Mouse (Mus musculus): Measurements from ENCODE around the gene Clk2. TPM values are rescaled to one million over a fixed set of nuclear protein-coding genes. Genes with fewer than 3 reads are reported as not detected.
"Not testable (repeated sequence)": the region's sequence is repeated elsewhere in the genome, so short reads cannot be mapped to it uniquely, and the experiment has no call there.

The Clk2 gene
- total RNA-seq, 2 experiments from 2014 or later = 15.0 to 16.5 TPM

GRCm38 (mm10) chr3:89158651-89159050, 5.9 kb upstream of the Clk2 start:
- no peak for DNase-seq
- intact Hi-C loops (cut with DNase I) = loop anchor here (5.0 kb wide), 2 partner anchors 41 to 61 kb away; no protein-coding TSS in a partner anchor

GRCm38 (mm10) chr3:89159211-89159610, 5.4 kb upstream of the Clk2 start:
- DNase-seq = peak in 1 of 2 experiments; percentile 38
- intact Hi-C loops (cut with DNase I) = loop anchor here (5.0 kb wide), 2 partner anchors 42 to 62 kb away; no protein-coding TSS in a partner anchor

- peak in 1 of 2 experiments; percentile 25 for DNase-seq
- intact Hi-C loops (cut with DNase I) = loop anchor here (5.0 kb wide), 2 partner anchors 42 to 62 kb away; no protein-coding TSS in a partner anchor
Observed at GRCm38 (mm10) chr3:89159616-89160344, 4.8 kb upstream of the Clk2 start, which contains the start of gene Hcn3. Hcn3 (minus strand) TSS chr3:89160196.

GRCm38 (mm10) chr3:89161207-89161606, 3.4 kb upstream of the Clk2 start:
- intact Hi-C loops (cut with DNase I); DNase-seq: not testable (repeated sequence)

GRCm38 (mm10) chr3:89161786-89162185, 2.8 kb upstream of the Clk2 start:
- DNase-seq = no peak
- intact Hi-C loops (cut with DNase I) = no loop called here

- DNase-seq = no peak
- intact Hi-C loops (cut with DNase I) = no loop called here
Observed at GRCm38 (mm10) chr3:89163123-89163522, 1.5 kb upstream of the Clk2 start.

GRCm38 (mm10) chr3:89163643-89164245, 851 bp upstream of the Clk2 start:
- DNase-seq = no peak
- intact Hi-C loops (cut with DNase I) = no loop called here

- intact Hi-C loops (cut with DNase I) = no loop called here
- DNase-seq = no peak
Observed at GRCm38 (mm10) chr3:89165268-89165870, 774 bp downstream of the Clk2 start.

- intact Hi-C loops (cut with DNase I) = no loop called here
- no peak for DNase-seq
Observed at GRCm38 (mm10) chr3:89166945-89167344, 2.4 kb downstream of the Clk2 start.

- DNase-seq = no peak
- intact Hi-C loops (cut with DNase I) = no loop called here
Observed at GRCm38 (mm10) chr3:89174844-89175243, 10.2 kb downstream of the Clk2 start.

- intact Hi-C loops (cut with DNase I) = no loop called here
- DNase-seq = no peak
Observed at GRCm38 (mm10) chr3:89175544-89175943, 10.9 kb downstream of the Clk2 start.

- intact Hi-C loops (cut with DNase I) = no loop called here
- DNase-seq = no peak
Observed at GRCm38 (mm10) chr3:89176421-89176820, 11.8 kb downstream of the Clk2 start.

- DNase-seq = peak; percentile 73 to 81
- intact Hi-C loops (cut with DNase I) = no loop called here
Observed at GRCm38 (mm10) chr3:89177242-89178106, 12.9 kb downstream of the Clk2 start, which contains the start of gene Scamp3. Scamp3 (plus strand) TSS chr3:89177473.

- intact Hi-C loops (cut with DNase I) = no loop called here
- DNase-seq = no peak
Observed at GRCm38 (mm10) chr3:89178107-89178385, 13.5 kb downstream of the Clk2 start.

- intact Hi-C loops (cut with DNase I) = no loop called here
- no peak for DNase-seq
Observed at GRCm38 (mm10) chr3:89179056-89179455, 14.5 kb downstream of the Clk2 start.

GRCm38 (mm10) chr3:89181749-89182500, 17.3 kb downstream of the Clk2 start:
- intact Hi-C loops (cut with DNase I) = no loop called here

GRCm38 (mm10) chr3:89182531-89183057, 18.0 kb downstream of the Clk2 start:
- no peak for DNase-seq
- intact Hi-C loops (cut with DNase I) = no loop called here

More at GRCm38 (mm10) chr3:89181749-89182500, 17.3 kb downstream of the Clk2 start:
- DNase-seq = no peak

GRCm38 (mm10) chr3:89183058-89183958, 18.7 kb downstream of the Clk2 start, which contains the start of gene Fam189b:
Fam189b (plus strand) TSS chr3:89183143.
- intact Hi-C loops (cut with DNase I) = no loop called here
- DNase-seq = peak; percentile 75 to 80

GRCm38 (mm10) chr3:89183959-89184315, 19.3 kb downstream of the Clk2 start:
- DNase-seq = no peak

More at GRCm38 (mm10) chr3:89183959-89184315, 19.3 kb downstream of the Clk2 start:
- intact Hi-C loops (cut with DNase I) = no loop called here
